Mouse (Mus musculus): ENCODE measurements around the gene Rbms2. TPM values are rescaled to one million over a fixed set of nuclear protein-coding genes. Genes with fewer than 3 reads are reported as not detected.

The Rbms2 gene
- total and polyA plus RNA-seq, 3 experiments = 91.9 to 98.4 (median 94.7) TPM

DNA sequence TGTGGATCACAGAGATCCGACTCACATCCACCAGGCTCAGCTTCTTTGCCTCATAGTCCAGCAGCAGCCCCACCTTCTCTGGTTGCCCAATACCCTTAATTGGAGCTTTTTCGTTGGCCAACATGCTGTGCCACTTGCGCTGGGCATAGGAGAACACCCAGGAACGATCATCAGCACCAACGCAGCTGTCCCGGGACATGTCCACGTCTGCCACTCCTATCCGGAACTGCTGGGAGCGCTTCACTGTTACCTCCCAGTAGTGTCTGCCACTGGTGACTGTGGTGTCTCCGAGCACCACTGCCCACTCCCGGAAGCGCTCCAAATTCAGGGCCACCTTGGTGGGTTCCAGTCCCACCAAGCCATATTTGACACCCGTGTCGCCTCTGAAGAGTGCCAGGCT, 30.9 kb upstream of the Rbms2 start:
- no peak for TF ChIP-seq EP300 (IDR thresholded peaks at IDR 0.05; ENCODE audit: insufficient read depth, low read depth, low read length)
- TF ChIP-seq POLR2A (IDR thresholded peaks at IDR 0.05; ENCODE audit: insufficient read depth, low read depth, low read length) = no peak
- no peak for TF ChIP-seq CTCF (IDR thresholded peaks at IDR 0.05)
- Histone ChIP-seq H3K4me3 (peak overlapping the region; percentile 61), H3K27ac (peak overlapping the region; percentile 69), H3K36me3 (ENCODE audit: control insufficient read depth, insufficient read depth, low read length) (no peaks in the 10 kb centered on the region), H3K4me1 (ENCODE audit: control insufficient read depth, insufficient read depth, low read length) (peaks cover 3% of the 10 kb centered on the region), H3K27me3 (ENCODE audit: control insufficient read depth, insufficient read depth, low read length) (no peaks in the 10 kb centered on the region; the same call in 1 of the 2 replicates), H3K79me2 (replicated peaks; ENCODE audit: control insufficient read depth, insufficient read depth, low read length) (no peaks in the 10 kb centered on the region), H3K9ac (ENCODE audit: low read depth, low read length) (peak overlapping the region; percentile 56)
- intact Hi-C loops (cut with DNase I) = loop anchor here (2.0 kb wide), 1 partner anchor 16 kb away; the partner anchor contains the start of gene Gls2
- WGBS = 13% methylated on average over 14 of the region's 14 CpGs
- peak in 1 of 2 experiments; percentile 34 for DNase-seq

DNA sequence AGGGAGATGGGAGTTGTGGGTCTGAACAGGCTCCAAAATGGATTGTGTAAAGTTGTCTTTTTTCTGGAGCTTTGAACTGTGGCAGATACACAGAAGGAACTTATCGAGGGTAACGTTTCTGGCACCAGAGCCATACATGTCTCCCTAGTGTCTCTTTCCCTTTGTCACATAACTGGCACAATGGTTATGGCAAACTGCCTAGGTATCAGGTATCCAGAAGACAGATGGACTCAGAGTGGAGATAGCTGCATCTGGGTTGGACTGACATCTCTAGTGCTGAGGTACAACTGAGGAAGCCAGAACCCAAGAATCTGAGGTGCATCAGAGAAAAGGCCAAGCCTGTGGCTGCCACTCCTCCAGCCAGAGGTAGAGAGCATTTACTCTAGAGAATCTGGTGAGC, 30.0 kb upstream of the Rbms2 start:
- TF ChIP-seq POLR2A (IDR thresholded peaks at IDR 0.05; ENCODE audit: insufficient read depth, low read depth, low read length) (no peak), EP300 (IDR thresholded peaks at IDR 0.05; ENCODE audit: insufficient read depth, low read depth, low read length) (no peak), CTCF (IDR thresholded peaks at IDR 0.05) (no peak)
- WGBS = 70% methylated on average over 2 of the region's 2 CpGs
- intact Hi-C loops (cut with DNase I) = loop anchor here (2.0 kb wide), 1 partner anchor 15 kb away; the partner anchor contains the start of gene Gls2
- no peaks in the 10 kb centered on the region for H3K36me3 ChIP-seq (ENCODE audit: control insufficient read depth, insufficient read depth, low read length)
- no peak for DNase-seq
- H3K4me1 ChIP-seq (ENCODE audit: control insufficient read depth, insufficient read depth, low read length) = peaks cover 3% of the 10 kb centered on the region
- no peak overlapping the region for H3K9ac ChIP-seq (ENCODE audit: low read depth, low read length)
- H3K79me2 ChIP-seq (replicated peaks; ENCODE audit: control insufficient read depth, insufficient read depth, low read length) = no peaks in the 10 kb centered on the region
- no peaks in the 10 kb centered on the region; the same call in 1 of the 2 replicates for H3K27me3 ChIP-seq (ENCODE audit: control insufficient read depth, insufficient read depth, low read length)
- H3K27ac ChIP-seq = no peak overlapping the region
- no peak overlapping the region for H3K4me3 ChIP-seq

DNA sequence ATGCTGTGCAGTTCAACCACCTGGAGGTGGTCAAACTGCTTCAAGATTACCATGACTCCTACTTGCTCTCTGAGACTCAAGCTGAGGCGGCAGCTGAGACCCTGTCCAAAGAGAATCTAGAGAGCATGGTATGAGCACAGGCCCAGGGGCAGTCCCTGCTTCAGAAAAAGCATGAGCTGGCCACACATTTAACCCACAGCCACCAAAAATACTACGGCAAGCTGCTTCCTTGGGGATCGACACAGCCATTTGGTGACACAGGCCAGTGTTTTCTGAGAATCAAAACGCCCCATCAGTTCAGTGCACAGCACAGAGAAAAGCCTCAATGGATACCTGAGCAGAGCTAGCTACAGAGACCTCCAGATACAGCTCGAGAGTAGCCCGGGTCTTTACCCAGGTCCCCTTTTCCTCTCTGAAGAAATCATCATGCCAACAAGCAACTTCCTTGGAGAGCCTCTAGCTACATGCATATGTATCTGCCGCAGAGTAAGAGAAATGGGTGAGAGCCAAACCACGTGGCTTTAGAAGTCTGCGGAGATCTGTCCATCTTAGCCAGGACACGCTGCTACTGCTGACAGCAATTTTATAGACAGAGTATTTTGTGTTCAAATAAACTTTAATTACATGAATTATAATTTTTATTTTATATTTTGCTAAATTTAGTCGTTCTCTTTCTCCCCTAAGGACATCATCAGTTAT, 29.4 kb upstream of the Rbms2 start:
- H3K9ac ChIP-seq (ENCODE audit: low read depth, low read length) = no peak overlapping the region
- no peak overlapping the region for H3K4me3 ChIP-seq
- TF ChIP-seq POLR2A (IDR thresholded peaks at IDR 0.05; ENCODE audit: insufficient read depth, low read depth, low read length) = no peak
- TF ChIP-seq CTCF (IDR thresholded peaks at IDR 0.05) = no peak
- no peak for TF ChIP-seq EP300 (IDR thresholded peaks at IDR 0.05; ENCODE audit: insufficient read depth, low read depth, low read length)
- no peak overlapping the region for H3K27ac ChIP-seq
- H3K36me3 ChIP-seq (ENCODE audit: control insufficient read depth, insufficient read depth, low read length) = no peaks in the 10 kb centered on the region
- WGBS = 92% methylated on average over 11 of the region's 11 CpGs
- no peaks in the 10 kb centered on the region for H3K27me3 ChIP-seq (ENCODE audit: control insufficient read depth, insufficient read depth, low read length)
- intact Hi-C loops (cut with DNase I) = loop anchor here (2.0 kb wide), 1 partner anchor 15 kb away; the partner anchor contains the start of gene Gls2
- DNase-seq = no peak
- H3K79me2 ChIP-seq (replicated peaks; ENCODE audit: control insufficient read depth, insufficient read depth, low read length) = no peaks in the 10 kb centered on the region
- peaks cover 3% of the 10 kb centered on the region for H3K4me1 ChIP-seq (ENCODE audit: control insufficient read depth, insufficient read depth, low read length)

DNA sequence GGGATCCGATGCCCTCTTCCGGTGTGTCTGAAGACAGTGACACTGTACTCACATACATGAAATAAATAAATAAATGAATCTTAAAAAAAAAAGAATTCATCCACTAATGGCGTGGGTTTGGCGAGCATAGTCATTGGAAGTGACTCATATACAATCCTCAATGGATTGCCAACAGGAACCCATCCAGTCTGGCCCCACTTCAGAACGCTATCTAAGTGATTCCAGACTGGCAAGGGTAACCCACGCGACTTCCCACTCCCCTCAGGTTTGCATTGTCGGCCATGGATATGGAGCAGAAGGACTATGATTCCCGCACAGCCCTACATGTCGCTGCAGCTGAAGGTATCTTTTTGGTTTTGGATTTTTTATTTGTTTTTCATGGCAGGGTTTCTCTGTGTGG, 28.2 kb upstream of the Rbms2 start:
- 83% methylated on average over 10 of the region's 10 CpGs for WGBS
- intact Hi-C loops (cut with DNase I) = no loop called here
- H3K79me2 ChIP-seq (replicated peaks; ENCODE audit: control insufficient read depth, insufficient read depth, low read length) = no peaks in the 10 kb centered on the region
- no peak overlapping the region for H3K4me3 ChIP-seq
- TF ChIP-seq EP300 (IDR thresholded peaks at IDR 0.05; ENCODE audit: insufficient read depth, low read depth, low read length) (no peak), CTCF (IDR thresholded peaks at IDR 0.05) (no peak), POLR2A (IDR thresholded peaks at IDR 0.05; ENCODE audit: insufficient read depth, low read depth, low read length) (no peak)
- H3K36me3 ChIP-seq (ENCODE audit: control insufficient read depth, insufficient read depth, low read length) = no peaks in the 10 kb centered on the region
- no peaks in the 10 kb centered on the region for H3K27me3 ChIP-seq (ENCODE audit: control insufficient read depth, insufficient read depth, low read length)
- H3K4me1 ChIP-seq (ENCODE audit: control insufficient read depth, insufficient read depth, low read length) = peaks cover 3% of the 10 kb centered on the region
- no peak overlapping the region for H3K9ac ChIP-seq (ENCODE audit: low read depth, low read length)
- no peak overlapping the region for H3K27ac ChIP-seq
- DNase-seq = no peak

DNA sequence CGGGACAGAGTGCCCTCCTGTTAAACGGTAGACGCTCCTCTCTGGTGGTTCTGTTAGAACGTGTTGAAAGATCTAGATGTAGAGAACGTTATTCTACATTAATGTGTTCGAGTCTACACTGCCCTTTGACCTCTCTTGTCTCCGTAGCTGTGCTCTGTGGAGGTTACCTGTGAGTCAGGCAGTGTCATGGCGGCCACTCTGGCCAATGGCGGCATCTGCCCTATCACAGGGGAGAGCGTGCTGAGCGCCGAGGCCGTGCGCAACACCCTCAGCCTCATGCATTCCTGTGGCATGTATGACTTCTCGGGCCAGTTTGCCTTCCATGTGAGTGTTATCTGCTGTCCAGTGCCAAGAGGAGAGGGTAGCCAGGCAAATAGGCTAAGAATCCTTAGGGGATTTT, 24.8 kb upstream of the Rbms2 start:
- WGBS = 87% methylated on average over 15 of the region's 15 CpGs
- H3K79me2 ChIP-seq (replicated peaks; ENCODE audit: control insufficient read depth, insufficient read depth, low read length) = no peaks in the 10 kb centered on the region
- TF ChIP-seq CTCF (IDR thresholded peaks at IDR 0.05) (no peak), EP300 (IDR thresholded peaks at IDR 0.05; ENCODE audit: insufficient read depth, low read depth, low read length) (no peak), POLR2A (IDR thresholded peaks at IDR 0.05; ENCODE audit: insufficient read depth, low read depth, low read length) (no peak)
- intact Hi-C loops (cut with DNase I) = no loop called here
- H3K4me3 ChIP-seq = no peak overlapping the region
- H3K9ac ChIP-seq (ENCODE audit: low read depth, low read length) = no peak overlapping the region
- no peak overlapping the region for H3K27ac ChIP-seq
- no peaks in the 10 kb centered on the region for H3K36me3 ChIP-seq (ENCODE audit: control insufficient read depth, insufficient read depth, low read length)
- DNase-seq = no peak
- H3K27me3 ChIP-seq (ENCODE audit: control insufficient read depth, insufficient read depth, low read length) = no peaks in the 10 kb centered on the region
- no peaks in the 10 kb centered on the region for H3K4me1 ChIP-seq (ENCODE audit: control insufficient read depth, insufficient read depth, low read length)

DNA sequence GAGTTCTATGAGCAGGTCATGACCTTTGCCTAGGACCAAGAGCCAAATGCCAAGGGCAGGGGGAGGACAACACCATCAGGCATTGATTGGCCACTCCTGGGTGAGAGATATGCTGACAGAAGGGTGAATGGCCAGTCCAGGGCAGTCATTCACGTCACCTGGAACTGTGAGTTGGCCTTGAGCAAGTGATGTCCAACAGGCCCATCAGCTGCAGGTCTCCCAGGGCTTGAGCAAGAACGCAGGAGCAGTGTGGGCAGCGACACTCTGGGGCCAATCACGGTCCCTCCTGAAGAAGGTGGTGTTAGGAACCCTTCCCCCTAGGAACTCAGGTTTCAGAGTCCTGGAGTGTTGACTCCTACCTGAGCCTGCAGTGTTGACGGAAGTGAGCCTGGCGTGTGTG, 21.8 kb upstream of the Rbms2 start:
- WGBS = 80% methylated on average over 6 of the region's 6 CpGs
- no peak for TF ChIP-seq EP300 (IDR thresholded peaks at IDR 0.05; ENCODE audit: insufficient read depth, low read depth, low read length)
- TF ChIP-seq CTCF (IDR thresholded peaks at IDR 0.05) = no peak
- TF ChIP-seq POLR2A (IDR thresholded peaks at IDR 0.05; ENCODE audit: insufficient read depth, low read depth, low read length) = no peak
- intact Hi-C loops (cut with DNase I) = no loop called here

More for the DNA sequence above, 21.8 kb upstream of the Rbms2 start:
- no peaks in the 10 kb centered on the region for H3K27me3 ChIP-seq (ENCODE audit: control insufficient read depth, insufficient read depth, low read length)
- H3K9ac ChIP-seq (ENCODE audit: low read depth, low read length) = no peak overlapping the region
- H3K27ac ChIP-seq = no peak overlapping the region
- DNase-seq = no peak
- H3K79me2 ChIP-seq (replicated peaks; ENCODE audit: control insufficient read depth, insufficient read depth, low read length) = no peaks in the 10 kb centered on the region
- no peak overlapping the region for H3K4me3 ChIP-seq
- H3K4me1 ChIP-seq (ENCODE audit: control insufficient read depth, insufficient read depth, low read length) = no peaks in the 10 kb centered on the region
- H3K36me3 ChIP-seq (ENCODE audit: control insufficient read depth, insufficient read depth, low read length) = no peaks in the 10 kb centered on the region
